Mouse (Mus musculus): ENCODE results near the gene Tgfbi.

The Tgfbi gene

GRCm38 (mm10) chr13:56634920-56635319 is 25.6 kb downstream of the Tgfbi start:
- DNase-seq (ENCODE audit: low spot score) = peak; percentile 39

DNA sequence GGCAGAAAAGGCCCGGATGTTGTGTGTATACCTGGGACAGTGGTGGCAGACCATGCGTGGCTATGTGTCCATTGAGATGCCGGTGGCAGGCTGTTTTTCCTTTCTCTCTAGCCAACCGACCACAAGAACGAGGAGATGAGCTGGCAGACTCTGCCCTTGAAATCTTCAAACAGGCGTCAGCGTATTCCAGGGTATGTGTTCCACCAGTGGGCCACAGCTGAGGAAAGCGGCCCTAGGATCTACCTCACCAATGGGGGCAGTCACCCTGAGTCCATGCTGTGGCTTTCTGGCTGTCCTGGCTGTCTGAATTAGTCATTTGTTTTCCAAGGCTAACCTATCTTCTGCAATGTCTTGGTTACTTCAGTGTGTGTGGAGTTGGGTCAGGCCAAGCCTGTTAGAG is 27.7 kb downstream of the Tgfbi start:
- no peak for DNase-seq (ENCODE audit: low spot score)

- DNase-seq (ENCODE audit: low spot score) = peak; percentile 54
Measured at GRCm38 (mm10) chr13:56641746-56642145, 32.4 kb downstream of the Tgfbi start.

DNA sequence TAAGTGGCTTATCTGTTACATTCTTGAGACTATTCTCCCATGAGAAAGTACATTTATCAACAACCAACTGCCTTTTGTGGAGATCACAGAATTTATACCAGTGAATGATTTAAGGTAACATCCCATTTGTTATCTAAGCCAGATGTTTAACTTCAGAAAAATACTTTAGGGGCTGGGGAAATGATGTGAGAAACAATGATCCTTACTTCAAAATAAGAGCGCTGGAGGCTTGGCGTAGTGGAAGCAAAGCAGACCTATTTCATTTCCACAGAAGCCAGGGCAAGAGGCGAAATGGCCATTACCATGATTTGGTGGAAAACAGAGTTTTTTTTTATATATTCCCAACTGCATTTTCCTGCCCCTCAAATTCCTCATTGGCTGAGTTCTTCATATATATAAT is 34.7 kb downstream of the Tgfbi start:
- no peak for DNase-seq (ENCODE audit: low spot score)

- no peak for DNase-seq (ENCODE audit: low spot score)
Measured at GRCm38 (mm10) chr13:56645744-56646143, 36.4 kb downstream of the Tgfbi start.

DNA sequence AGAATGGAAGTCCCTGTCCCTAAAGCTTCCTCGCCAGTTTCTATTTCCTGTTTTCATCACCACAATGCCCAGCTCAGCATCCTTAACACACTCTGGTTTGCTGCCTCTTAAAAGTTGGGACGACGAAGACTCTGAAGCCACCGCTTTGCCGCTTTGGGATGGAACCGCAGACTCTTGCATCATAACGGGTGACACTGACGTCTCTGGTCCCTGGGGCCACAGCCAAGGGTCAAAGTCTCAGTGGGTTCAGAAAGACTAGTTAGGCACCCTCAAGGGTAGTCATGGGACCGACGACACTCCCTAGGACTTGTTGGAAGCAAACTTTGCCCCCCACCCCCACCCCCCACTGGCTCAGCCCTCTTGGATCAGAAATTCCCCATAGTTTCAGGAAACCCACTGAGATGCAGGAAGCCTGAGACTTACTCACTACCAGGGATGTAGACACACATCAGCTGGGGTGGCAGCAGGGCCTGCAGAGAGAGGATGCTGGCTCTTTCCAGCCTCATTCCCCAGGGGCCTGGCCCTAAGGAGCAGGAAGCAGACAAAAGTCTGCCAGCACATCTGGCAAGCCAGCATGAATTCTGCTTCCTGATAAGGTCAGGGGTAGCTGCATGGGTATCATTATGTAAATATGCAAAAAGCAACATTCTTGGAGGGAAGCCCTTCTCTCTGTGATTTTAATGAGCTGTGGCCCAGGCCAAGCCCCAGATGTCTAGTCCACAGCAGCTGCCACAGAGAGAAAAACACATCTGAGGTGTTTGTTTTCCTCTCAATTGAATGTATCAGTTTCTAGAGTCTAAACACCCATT is 38.5 kb downstream of the Tgfbi start:
- DNase-seq (ENCODE audit: low spot score) = peak; percentile 69

DNA sequence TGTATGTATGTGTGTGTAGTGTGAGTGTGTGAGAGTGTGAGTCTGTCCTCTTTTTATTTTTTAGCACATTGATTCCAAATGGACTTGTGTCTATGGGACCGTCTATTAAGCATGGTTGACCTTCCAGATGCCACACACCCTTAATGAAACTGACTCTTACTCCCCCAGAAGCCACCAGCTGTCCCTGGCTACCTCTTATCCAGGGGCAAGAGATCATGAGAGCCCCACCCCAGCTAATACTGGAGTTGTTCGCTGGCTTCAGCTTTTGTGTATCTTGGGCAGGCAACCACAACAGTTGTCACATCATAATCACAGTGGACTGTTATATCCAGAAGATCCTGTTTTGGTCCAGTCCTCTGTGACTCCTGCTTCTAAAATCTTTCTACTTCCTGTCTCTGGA is 40.7 kb downstream of the Tgfbi start:
- no peak for DNase-seq (ENCODE audit: low spot score)

GRCm38 (mm10) chr13:56652381-56652780 is 43.1 kb downstream of the Tgfbi start:
- DNase-seq (ENCODE audit: low spot score) = peak; percentile 29

DNA sequence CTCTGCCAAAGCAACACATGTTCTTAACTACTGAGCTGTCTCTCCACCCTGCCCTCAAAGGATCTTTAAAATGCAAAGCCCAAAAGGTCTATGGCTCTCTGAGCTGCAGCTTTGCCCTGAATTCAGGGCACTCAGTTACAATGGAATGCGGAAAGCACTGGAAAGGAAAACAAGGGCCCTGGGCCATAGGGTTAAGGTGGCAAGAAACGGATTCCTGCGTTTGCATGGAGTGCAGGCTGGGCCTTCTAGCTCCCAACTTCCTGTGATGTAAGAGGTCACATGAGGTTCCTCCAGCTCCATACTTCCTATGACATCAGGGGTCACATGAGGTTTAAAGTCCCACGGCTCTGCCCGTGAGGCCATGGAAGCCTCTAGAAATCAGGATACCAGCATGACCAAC is 44.9 kb downstream of the Tgfbi start:
- no peak for DNase-seq (ENCODE audit: low spot score)

DNA sequence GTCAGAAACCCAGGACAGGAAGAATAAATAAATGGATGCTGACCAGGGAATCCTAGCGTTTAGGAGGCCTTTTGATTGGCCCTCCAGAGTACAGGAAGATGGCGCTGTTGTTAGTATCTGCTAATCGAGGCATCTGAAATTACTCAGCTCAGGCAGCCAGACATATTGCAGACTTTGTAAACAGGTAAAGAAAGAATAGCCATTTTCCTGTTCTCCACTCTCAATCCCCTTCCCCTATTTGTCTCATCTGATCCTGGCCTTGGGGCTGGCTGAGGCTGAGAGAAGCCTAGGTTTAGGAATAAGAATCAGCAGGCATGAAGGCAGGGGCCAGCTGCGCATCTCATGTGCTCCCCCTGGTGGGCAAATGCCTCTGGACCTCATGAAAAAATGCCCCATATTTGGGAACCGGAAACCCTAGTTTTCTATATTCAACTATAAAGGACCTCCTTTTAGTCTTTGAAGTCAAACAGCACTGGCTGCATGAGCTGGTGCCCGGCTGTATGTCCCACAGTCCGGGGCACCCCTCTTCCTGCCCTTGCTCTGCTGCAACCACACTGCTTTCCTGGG is 48.7 kb downstream of the Tgfbi start:
- DNase-seq (ENCODE audit: low spot score) = peak; percentile 90

GRCm38 (mm10) chr13:56658931-56659330 is 49.6 kb downstream of the Tgfbi start:
- no peak for DNase-seq (ENCODE audit: low spot score)

DNA sequence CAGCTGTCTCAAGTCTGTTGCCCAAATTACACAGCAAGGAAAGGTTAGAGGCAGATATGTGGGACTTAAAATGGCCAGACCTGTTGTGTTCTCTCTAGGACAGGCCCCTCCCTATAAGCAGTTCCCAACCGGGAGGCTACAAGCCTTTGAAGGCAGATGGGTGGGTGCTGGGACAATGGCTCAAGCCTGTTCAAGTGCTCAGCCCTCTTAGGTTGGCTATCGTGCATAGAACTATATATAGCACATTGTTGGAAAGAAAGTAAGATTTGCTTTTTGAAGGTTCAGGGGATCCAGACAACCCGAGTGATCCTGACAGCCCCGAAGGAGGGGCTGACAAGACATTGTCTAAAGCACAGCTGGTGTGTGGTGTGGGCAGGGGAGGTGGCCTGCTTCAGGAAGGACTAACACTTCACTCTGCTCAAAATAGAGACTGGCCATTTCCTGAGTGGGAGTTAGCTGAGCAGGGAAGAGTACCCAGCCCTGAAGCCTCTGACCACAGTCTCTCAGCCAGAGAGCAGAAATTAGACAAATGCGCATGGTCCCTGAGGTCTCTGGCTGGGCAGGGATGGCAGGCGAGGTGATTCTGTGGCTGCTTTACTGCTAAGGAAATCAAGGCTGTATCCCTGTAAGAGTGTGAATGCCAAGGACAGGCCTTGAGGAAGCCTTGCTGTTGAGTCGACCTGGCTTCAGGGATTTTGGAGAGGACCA is 52.7 kb downstream of the Tgfbi start:
- DNase-seq (ENCODE audit: low spot score) = no peak

- peak; percentile 42 for DNase-seq (ENCODE audit: low spot score)
Measured at GRCm38 (mm10) chr13:56664256-56665170, 55.2 kb downstream of the Tgfbi start.

- no peak for DNase-seq (ENCODE audit: low spot score)
Measured at GRCm38 (mm10) chr13:56671206-56671605, 61.9 kb downstream of the Tgfbi start.

GRCm38 (mm10) chr13:56677731-56678130 is 68.4 kb downstream of the Tgfbi start:
- no peak for DNase-seq (ENCODE audit: low spot score)

DNA sequence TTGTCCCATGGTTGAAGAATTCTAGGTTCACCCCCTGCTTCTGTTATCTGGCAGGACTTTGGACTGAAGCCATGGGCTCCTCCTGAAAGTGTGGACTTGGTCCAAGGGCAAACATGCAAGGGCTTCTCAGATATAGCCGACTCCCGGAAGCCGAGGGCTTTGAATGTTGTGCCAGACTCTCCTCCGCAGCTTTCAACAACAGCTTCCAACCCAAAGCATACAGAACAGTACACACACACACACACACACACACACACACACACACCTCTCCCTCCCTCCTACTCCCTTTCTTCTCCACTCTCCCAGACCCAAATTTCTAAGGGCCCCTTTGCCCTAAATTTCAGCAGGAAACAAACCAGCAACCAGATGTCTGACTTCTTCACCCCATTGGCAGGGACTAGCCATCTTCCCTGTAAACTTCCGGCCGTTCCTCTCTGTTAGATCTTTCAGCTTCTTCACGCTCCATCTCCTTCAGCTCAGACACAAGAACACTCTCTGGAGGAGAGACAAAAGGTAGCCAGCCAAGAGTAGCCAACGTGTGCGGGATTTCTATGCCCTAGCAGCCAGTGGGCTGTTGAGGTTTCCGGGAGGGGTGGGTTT is 69.0 kb downstream of the Tgfbi start:
- DNase-seq (ENCODE audit: low spot score) = peak; percentile 50

GRCm38 (mm10) chr13:56678826-56679504 is 69.6 kb downstream of the Tgfbi start:
- DNase-seq (ENCODE audit: low spot score) = no peak

DNA sequence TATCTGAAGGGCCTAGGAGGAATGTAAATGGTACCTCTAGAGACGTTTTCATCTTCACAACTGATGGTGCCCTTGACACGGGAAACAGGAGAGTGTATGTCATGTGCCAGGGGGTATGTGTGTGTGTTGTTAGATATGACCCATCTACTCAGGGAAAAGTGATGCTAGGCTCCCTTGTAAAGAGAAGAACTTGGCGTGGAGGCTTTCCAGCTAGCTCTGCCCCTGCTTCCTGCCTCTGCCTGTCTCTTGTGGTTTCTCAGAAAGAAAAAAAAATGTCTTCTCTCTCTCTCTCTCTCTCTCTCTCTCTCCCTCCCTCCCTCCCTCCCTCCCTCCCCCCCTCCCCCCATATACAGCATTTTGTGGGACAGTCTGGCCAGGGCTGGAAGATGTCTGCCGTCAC is 72.6 kb downstream of the Tgfbi start:
- DNase-seq (ENCODE audit: low spot score) = no peak

DNA sequence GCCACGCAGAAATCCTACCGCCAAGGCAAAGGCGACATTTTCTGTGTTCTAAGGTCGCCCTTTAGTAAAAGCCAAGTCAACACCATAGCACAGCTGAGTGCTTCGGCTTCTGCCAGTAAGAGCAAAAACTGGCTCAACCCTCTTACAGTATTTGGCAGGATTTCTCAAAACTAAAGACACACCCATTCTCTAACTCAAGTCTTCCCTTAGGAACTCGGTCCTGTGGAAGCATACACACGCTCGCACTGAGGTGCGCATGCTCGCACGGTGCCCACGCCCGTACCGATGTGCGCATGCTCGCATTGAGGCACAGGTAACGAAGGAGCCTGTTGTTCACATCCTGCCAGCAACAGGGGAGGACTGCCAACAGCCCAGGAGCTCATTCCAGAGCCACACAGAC is 73.0 kb downstream of the Tgfbi start:
- no peak for DNase-seq (ENCODE audit: low spot score)

GRCm38 (mm10) chr13:56683306-56683705 is 74.0 kb downstream of the Tgfbi start:
- DNase-seq (ENCODE audit: low spot score) = no peak
